Mouse (Mus musculus) heart, postnatal 0 days (tissue): ENCODE results near the gene Rpl10. TPM values are rescaled to one million over a fixed set of nuclear protein-coding genes. Genes with fewer than 3 reads are reported as not detected.

Experiments used
- ATAC-seq: fragments of 200-750 bp; cut with Nextera tagmentation; 2 replicates; pipeline ENCODE4 v1.8.0; 2017; ENCODE audit warnings: low read depth, moderate number of reproducible peaks, moderate library complexity; ENCODE audit not compliant: insufficient read depth
- DNase-seq: peaks from one replicate; pipeline ENCODE4 v3.0.0-alpha.2; 2016; ENCODE audit warnings: low spot score
- H3K27ac ChIP-seq: fragments of 300-500 bp; sonication (generic); 2 replicates; pipeline ENCODE4 v1.5.1; 2014; ENCODE audit warnings: low read depth, mild to moderate bottlenecking
- H3K27me3 ChIP-seq: fragments of 300-500 bp; sonication (generic); 2 replicates; pipeline ENCODE4 v1.6.1; 2014; ENCODE audit warnings: low read length, mixed read lengths; ENCODE audit not compliant: control insufficient read depth, insufficient read depth
- H3K36me3 ChIP-seq: fragments of 300-500 bp; sonication (generic); replicated peaks from 2 replicates; pipeline ENCODE4 v1.6.1; 2014; ENCODE audit warnings: low read length, mixed read lengths; ENCODE audit not compliant: control insufficient read depth, insufficient read depth
- H3K4me1 ChIP-seq: fragments of 300-500 bp; sonication (generic); 2 replicates; pipeline ENCODE4 v1.6.1; 2014; ENCODE audit warnings: antibody characterized with exemption; ENCODE audit not compliant: control insufficient read depth, insufficient read depth
- H3K4me2 ChIP-seq: fragments of 300-500 bp; sonication (generic); 2 replicates; pipeline ENCODE4 v1.6.1; 2014; ENCODE audit warnings: low read depth, mild to moderate bottlenecking, low read length, moderate library complexity
- H3K4me3 ChIP-seq: fragments of 300-500 bp; sonication (generic); 2 replicates; pipeline ENCODE4 v1.5.1; 2014; ENCODE audit warnings: low read depth, low read length
- H3K9ac ChIP-seq: fragments of 300-500 bp; sonication (generic); replicated peaks from 2 replicates; pipeline ENCODE4 v1.6.1; 2014; ENCODE audit warnings: low read depth, low read length, mixed read lengths
- H3K9me3 ChIP-seq: fragments of 300-500 bp; sonication (generic); replicated peaks from 2 replicates; pipeline ENCODE4 v1.6.1; 2016; ENCODE audit warnings: low read length; ENCODE audit not compliant: control insufficient read depth
- CTCF ChIP-seq: IDR thresholded peaks from 2 replicates; pipeline ENCODE4 v1.5.1; 2016; ENCODE audit warnings: antibody characterized with exemption, control low read depth, low read depth
- EP300 ChIP-seq: IDR thresholded peaks from 2 replicates; pipeline ENCODE4 v1.6.1; 2016; ENCODE audit warnings: antibody characterized with exemption, low read depth
- WGBS: fragments of 180-500 bp; shearing (Covaris S2); extraction: QIAGEN DNeasy Blood & Tissue Kit; methylation state at CpG from one replicate; pipeline ENCODE4 v1.1.7; 2014; 5-methylcytosine and 5-hydroxymethylcytosine counted together
- polyA plus RNA-seq: library from polyadenylated mRNA; unstranded; fragments of >200 nt; fragmentation: Nextera tagmentation; extraction: Ambion mirVana; gene quantifications from 2 replicates; pipeline ENCODE4 v1.2.1, GENCODE M21; 2015
- total RNA-seq: library from RNA; depleted of rRNA; stranded (reverse); fragments of >200 nt; gene quantifications from 2 replicates; pipeline ENCODE4 v1.2.3, GENCODE M21; 2014; ENCODE audit warnings: low replicate concordance

Gene Rpl10
- total and polyA plus RNA-seq, 2 experiments from 2014 or later: 410 to 2,184 TPM

GRCm38 (mm10) chrX:74281041-74281731 is 10.6 kb downstream of the Rpl10 start:
- ATAC-seq: no peak

GRCm38 (mm10) chrX:74281732-74282394 is 11.3 kb downstream of the Rpl10 start, which contains the start of the genes Taz and Dnase1l1:
TSS of gene Taz (plus strand) at chrX:74281912.
TSS of gene Dnase1l1 (minus strand) at chrX:74282337.
- Histone ChIP-seq H3K9me3 (no peaks in the 10 kb centered on the region), H3K27ac (peak within 1 kb of the TSS; percentile 95), H3K4me2 (peak within 1 kb of the TSS; percentile 69), H3K4me1 (0 out of 2 replicates have a peak, but pooled peaks cover 3% of the 10 kb centered on the region), H3K4me3 (peak within 1 kb of the TSS; percentile 66), H3K9ac (peak within 1 kb of the TSS; percentile 70), H3K36me3 (no peaks in the 10 kb centered on the region), H3K27me3 (no peaks in the 10 kb centered on the region)
- TF ChIP-seq EP300 (no peak), CTCF (no peak)
- peak; percentile 71 for DNase-seq
- ATAC-seq: peak; percentile 84
- WGBS: 16% methylated on average over 16 of the region's 16 CpGs

More at GRCm38 (mm10) chrX:74281041-74281731, 10.6 kb downstream of the Rpl10 start:
- TF ChIP-seq EP300 (no peak), CTCF (no peak)
- Histone ChIP-seq H3K9ac (peak overlapping the region; percentile 6; the same call in 1 of the 2 replicates), H3K27me3 (no peaks in the 10 kb centered on the region), H3K4me1 (0 out of 2 replicates have a peak, but pooled peaks cover 3% of the 10 kb centered on the region), H3K36me3 (no peaks in the 10 kb centered on the region), H3K4me3 (peak overlapping the region; percentile 66), H3K9me3 (no peaks in the 10 kb centered on the region), H3K4me2 (peak overlapping the region; percentile 69), H3K27ac (peak overlapping the region; percentile 95)
- DNase-seq: peak; percentile 5
- 13% methylated on average over 14 of the region's 14 CpGs for WGBS

GRCm38 (mm10) chrX:74282395-74283091 is 11.9 kb downstream of the Rpl10 start:
- WGBS: 15% methylated on average over 39 of the region's 39 CpGs
- Histone ChIP-seq H3K9me3 (no peaks in the 10 kb centered on the region), H3K4me1 (0 out of 2 replicates have a peak, but pooled peaks cover 3% of the 10 kb centered on the region), H3K4me3 (peak overlapping the region; percentile 66), H3K27me3 (no peaks in the 10 kb centered on the region), H3K36me3 (no peaks in the 10 kb centered on the region), H3K9ac (peak overlapping the region; percentile 70), H3K4me2 (peak overlapping the region; percentile 69), H3K27ac (peak overlapping the region; percentile 95)
- TF ChIP-seq CTCF: no peak
- ATAC-seq: peak; percentile 75
- peak; percentile 81 for DNase-seq

GRCm38 (mm10) chrX:74283092-74283437 is 12.5 kb downstream of the Rpl10 start:
- DNase-seq: no peak
- 0 out of 2 replicates have a peak, but pooled peaks cover 3% of the 10 kb centered on the region for H3K4me1 ChIP-seq
- TF ChIP-seq CTCF (no peak), EP300 (no peak; the same call in 1 of the 2 replicates)
- H3K27me3 ChIP-seq: no peaks in the 10 kb centered on the region
- 17% methylated on average over 5 of the region's 5 CpGs for WGBS
- peak overlapping the region; percentile 66 for H3K4me3 ChIP-seq
- 0 out of 2 replicates have a peak, but pooled peaks have one; percentile 5 for ATAC-seq
- H3K4me2 ChIP-seq: peak overlapping the region; percentile 69
- H3K27ac ChIP-seq: peak overlapping the region; percentile 95
- H3K9ac ChIP-seq: peak overlapping the region; percentile 70
- H3K9me3 ChIP-seq: no peaks in the 10 kb centered on the region
- H3K36me3 ChIP-seq: no peaks in the 10 kb centered on the region

GRCm38 (mm10) chrX:74293431-74293830 is 22.8 kb downstream of the Rpl10 start:
- 66% methylated on average over 4 of the region's 4 CpGs for WGBS
- Histone ChIP-seq H3K27ac (no peak overlapping the region), H3K4me1 (no peaks in the 10 kb centered on the region), H3K27me3 (no peaks in the 10 kb centered on the region), H3K4me2 (no peak overlapping the region), H3K36me3 (no peaks in the 10 kb centered on the region), H3K4me3 (no peak overlapping the region), H3K9ac (no peak overlapping the region), H3K9me3 (no peaks in the 10 kb centered on the region)
- ATAC-seq (no peak), DNase-seq (no peak)
- TF ChIP-seq EP300: no peak
- TF ChIP-seq CTCF: no peak
